In the genomic region with DNA sequence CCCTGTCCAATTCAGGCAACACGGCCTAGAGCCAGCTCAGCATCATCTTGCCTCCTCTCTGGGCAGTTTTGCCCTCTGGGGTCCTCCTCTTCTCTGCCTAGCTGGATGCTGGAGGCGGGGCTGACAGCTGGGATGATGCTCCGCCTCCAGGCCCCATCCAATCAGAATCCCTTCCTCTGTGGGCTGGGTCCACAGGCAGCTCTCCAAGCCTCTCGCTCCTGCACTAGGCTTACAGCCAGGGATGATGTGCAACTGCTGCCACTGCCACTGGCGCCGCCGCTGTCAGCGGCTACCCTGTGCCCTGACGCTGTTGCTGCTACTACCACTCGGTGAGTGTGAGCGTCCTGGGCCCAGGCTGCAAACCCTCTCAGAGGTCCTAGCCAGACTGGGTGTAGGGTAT, we compare ENCODE assay signal across 8 mouse cellular contexts. TPM values are rescaled to one million over a fixed set of nuclear protein-coding genes. Genes with fewer than 3 reads are reported as not detected.
DNase-seq lines count a peak whose midpoint lies in the region; ATAC-seq and TF ChIP-seq lines count a peak whose summit lies in the region.

TSS of gene Nrn1l (plus strand) at position 229 of the 400 bp plus-strand sequence.

- no peak for TF ChIP-seq POLR2A in thymus, adult 2 months (IDR thresholded peaks at IDR 0.05; ENCODE audit: control insufficient read depth, extremely low read depth, insufficient read depth, low read length, poor library complexity)

- no peak for TF ChIP-seq CTCF in thymus, adult 2 months (IDR thresholded peaks at IDR 0.05; ENCODE audit: borderline replicate concordance, control insufficient read depth, extremely low read depth, insufficient read depth, low read length, poor library complexity)
- TF ChIP-seq CTCF in stomach, postnatal 0 days (IDR thresholded peaks at IDR 0.05; ENCODE audit: low read depth), result no peak

- H3K9ac ChIP-seq in midbrain, embryonic 12.5 days (replicated peaks), result peak within 1 kb of the TSS; percentile 35; the same call in 1 of the 2 replicates
- 0 out of 2 replicates have a peak within 1 kb of the TSS, but pooled peaks have one; percentile 45 for H3K9ac ChIP-seq in stomach, postnatal 0 days (ENCODE audit: low read length)

- peak; percentile 13 for DNase-seq in thymus, adult 2 months
- no peak for DNase-seq in thymus, postnatal 10 days (ENCODE audit: low spot score in 2 of 2)
- peak; percentile 84 for DNase-seq in heart, embryonic 10.5 days (ENCODE audit: low spot score)
- DNase-seq in kidney, adult 8-10 months, result peak; percentile 72 to 73
- peak; percentile 71 for DNase-seq in limb, embryonic 10.5 days (ENCODE audit: low spot score)
- DNase-seq in stomach, postnatal 0 days (ENCODE audit: low spot score), result peak; percentile 77

- H3K9me3 ChIP-seq in heart, embryonic 10.5 days, result no peaks in the 10 kb centered on the region
- no peaks in the 10 kb centered on the region for H3K9me3 ChIP-seq in limb, embryonic 10.5 days (replicated peaks)
- no peaks in the 10 kb centered on the region for H3K9me3 ChIP-seq in midbrain, embryonic 12.5 days
- no peaks in the 10 kb centered on the region for H3K9me3 ChIP-seq in stomach, postnatal 0 days (ENCODE audit: control insufficient read depth, low read length)

- H3K27ac ChIP-seq in thymus, adult 2 months (ENCODE audit: control insufficient read depth, insufficient read depth, low read length), result no peak within 1 kb of the TSS
- 0 out of 2 replicates have a peak within 1 kb of the TSS, but pooled peaks have one; percentile 17 for H3K27ac ChIP-seq in heart, embryonic 10.5 days
- no peak within 1 kb of the TSS; the same call in 1 of the 2 replicates for H3K27ac ChIP-seq in limb, embryonic 10.5 days
- peak within 1 kb of the TSS; percentile 31; the same call in 1 of the 2 replicates for H3K27ac ChIP-seq in midbrain, embryonic 12.5 days (replicated peaks)
- 0 out of 2 replicates have a peak within 1 kb of the TSS, but pooled peaks have one; percentile 35 for H3K27ac ChIP-seq in stomach, postnatal 0 days (replicated peaks)

- no peaks in the 10 kb centered on the region for H3K4me1 ChIP-seq in thymus, adult 2 months (replicated peaks; ENCODE audit: control insufficient read depth, insufficient read depth, low read length)
- peaks cover 11% of the 10 kb centered on the region; the same call in 1 of the 2 replicates for H3K4me1 ChIP-seq in heart, embryonic 10.5 days
- H3K4me1 ChIP-seq in limb, embryonic 10.5 days, result peaks cover 9% of the 10 kb centered on the region
- peaks cover 7% of the 10 kb centered on the region for H3K4me1 ChIP-seq in midbrain, embryonic 12.5 days
- no peaks in the 10 kb centered on the region for H3K4me1 ChIP-seq in stomach, postnatal 0 days (replicated peaks; ENCODE audit: control insufficient read depth, insufficient read depth)

- H3K4me3 ChIP-seq in thymus, adult 2 months (ENCODE audit: control insufficient read depth, insufficient read depth, low read length), result no peak within 1 kb of the TSS
- peak within 1 kb of the TSS; percentile 20; the same call in 1 of the 2 replicates for H3K4me3 ChIP-seq in heart, embryonic 10.5 days
- H3K4me3 ChIP-seq in limb, embryonic 10.5 days, result 0 out of 2 replicates have a peak within 1 kb of the TSS, but pooled peaks have one; percentile 28
- no peak within 1 kb of the TSS for H3K4me3 ChIP-seq in midbrain, embryonic 12.5 days
- no peak within 1 kb of the TSS for H3K4me3 ChIP-seq in stomach, postnatal 0 days (ENCODE audit: low read depth, low read length)

- H3K4me2 ChIP-seq in midbrain, embryonic 12.5 days (replicated peaks), result peak within 1 kb of the TSS; percentile 35
- H3K4me2 ChIP-seq in stomach, postnatal 0 days (replicated peaks; ENCODE audit: low read depth), result peak within 1 kb of the TSS; percentile 36; the same call in 1 of the 2 replicates

- TF ChIP-seq EP300 in stomach, postnatal 0 days (optimal IDR thresholded peaks at IDR 0.05), result no peak

- WGBS in thymus, adult 2 months, result 89% methylated on average over 11 of the region's 11 CpGs
- 8% methylated on average over 11 of the region's 11 CpGs for WGBS in heart, embryonic 10.5 days
- 6% methylated on average over 11 of the region's 11 CpGs for WGBS in limb, embryonic 10.5 days
- WGBS in midbrain, embryonic 12.5 days, result 5% methylated on average over 11 of the region's 11 CpGs
- 15% methylated on average over 11 of the region's 11 CpGs for WGBS in stomach, postnatal 0 days

- no peaks in the 10 kb centered on the region for H3K27me3 ChIP-seq in thymus, adult 2 months (ENCODE audit: control insufficient read depth, insufficient read depth, low read length)
- no peaks in the 10 kb centered on the region for H3K27me3 ChIP-seq in heart, embryonic 10.5 days (ENCODE audit: insufficient read depth, poor library complexity, severe bottlenecking)
- no peaks in the 10 kb centered on the region for H3K27me3 ChIP-seq in limb, embryonic 10.5 days (ENCODE audit: low read depth, poor library complexity, severe bottlenecking)
- no peaks in the 10 kb centered on the region for H3K27me3 ChIP-seq in midbrain, embryonic 12.5 days
- H3K27me3 ChIP-seq in stomach, postnatal 0 days (ENCODE audit: control insufficient read depth, insufficient read depth, low read length), result no peaks in the 10 kb centered on the region

- peaks cover 27% of the 10 kb centered on the region for H3K36me3 ChIP-seq in thymus, adult 2 months (ENCODE audit: control insufficient read depth, insufficient read depth, low read length)
- peaks cover 53% of the 10 kb centered on the region for H3K36me3 ChIP-seq in heart, embryonic 10.5 days
- H3K36me3 ChIP-seq in limb, embryonic 10.5 days, result peaks cover 66% of the 10 kb centered on the region
- peaks cover 51% of the 10 kb centered on the region for H3K36me3 ChIP-seq in midbrain, embryonic 12.5 days
- H3K36me3 ChIP-seq in stomach, postnatal 0 days (ENCODE audit: control insufficient read depth, insufficient read depth, low read length), result peaks cover 24% of the 10 kb centered on the region

- peak; percentile 43; the same call in 1 of the 2 replicates for ATAC-seq in erythroblast, adult 5-6 weeks (replicated peaks; ENCODE audit: low FRiP score, poor library complexity, severe bottlenecking)
- peak; percentile 95 for ATAC-seq in midbrain, embryonic 12.5 days (ENCODE audit: low FRiP score, low read depth)
- peak; percentile 80 for ATAC-seq in stomach, postnatal 0 days (ENCODE audit: low FRiP score, low TSS enrichment)

RNA-seq across cellular contexts. Expression of gene Nrn1l, which starts in this region (rescaled TPM):
- polyA plus RNA-seq in thymus, adult 2 months (2012; rRNA removed), result 5.0 and 5.3 TPM in 2 replicates
- not detected in 2 replicates for total RNA-seq in erythroblast, adult 5-6 weeks (2015; ENCODE audit: low replicate concordance)
- not detected in 2 replicates for total RNA-seq in erythroblast, adult 5-6 weeks (2017; ENCODE audit: low replicate concordance)
- 0.43 and 0.46 TPM in 2 replicates for polyA plus RNA-seq in heart, embryonic 10.5 days (2016; fragmentation: Nextera tagmentation; extraction: Ambion mirVana)
- polyA plus RNA-seq in limb, embryonic 10.5 days (2016; fragmentation: Nextera tagmentation; extraction: Ambion mirVana), result 0.41 TPM in 1 of 2 replicates, not detected in the other
- 0.43 and 0.82 TPM in 2 replicates for polyA plus RNA-seq in midbrain, embryonic 12.5 days (2016; fragmentation: Nextera tagmentation; extraction: Ambion mirVana)
- 0.40 TPM in 1 of 2 replicates, not detected in the other for polyA plus RNA-seq in stomach, postnatal 0 days (2015; fragmentation: Nextera tagmentation; extraction: Ambion mirVana)

Comparison
In these comparisons a context has a peak if more than half of its experiments do, and no peak if none do; other contexts are left out.
1. DNase-seq: peak in thymus, adult 2 months (single experiment) and kidney, adult 8-10 months (2 of 2); none in thymus, postnatal 10 days (0 of 2).
2. Peak in ATAC-seq in erythroblast, adult 5-6 weeks; RNA of the gene not detected or under 1 TPM.
3. Peak in DNase-seq, H3K4me3 ChIP-seq and H3K27ac ChIP-seq in heart, embryonic 10.5 days; RNA of the gene not detected or under 1 TPM.
4. Peak in DNase-seq and H3K4me3 ChIP-seq in limb, embryonic 10.5 days; RNA of the gene not detected or under 1 TPM.
5. Peak in ATAC-seq, H3K27ac ChIP-seq, H3K9ac ChIP-seq and H3K4me2 ChIP-seq in midbrain, embryonic 12.5 days; RNA of the gene not detected or under 1 TPM.
6. Peak in DNase-seq, ATAC-seq, H3K27ac ChIP-seq, H3K9ac ChIP-seq and H3K4me2 ChIP-seq in stomach, postnatal 0 days; RNA of the gene not detected or under 1 TPM.
7. ATAC-seq: peak in every context shown above with its lines; median percentile 95 in midbrain, embryonic 12.5 days; 80 in stomach, postnatal 0 days; 43 in erythroblast, adult 5-6 weeks.